19 mouse cellular contexts compared by ENCODE assay signal in the genomic region with DNA sequence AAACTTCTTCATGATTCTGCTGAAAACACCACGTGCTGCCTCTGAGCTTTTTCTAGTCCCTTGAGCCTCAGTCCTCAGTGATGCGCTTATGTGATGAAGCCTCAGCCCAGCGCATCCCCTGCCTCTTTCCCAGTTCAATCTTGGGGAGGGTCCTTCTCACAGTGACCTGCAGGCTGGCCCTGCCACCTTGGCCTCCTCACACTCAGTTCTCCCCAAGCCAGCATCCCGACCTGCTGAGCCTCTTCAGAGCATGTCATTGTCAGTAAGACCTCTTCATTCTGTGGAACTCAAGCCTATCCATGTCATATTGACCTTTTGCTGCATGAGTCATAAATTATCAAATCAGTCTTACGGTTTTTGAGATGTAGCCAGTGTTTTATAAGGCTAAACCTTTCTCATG.
DNase-seq lines count a peak whose midpoint lies in the region; ATAC-seq lines count a peak whose summit lies in the region.
"Had no signal": no experiment of that assay in that cellular context is flagged by ENCODE, and none has a peak within 500 bp of the region (broad histone marks: within the 10 kb centered on the region; RNA-seq: fewer than 3 reads in every experiment).

No protein-coding gene starts in this region.

- H3K4me3 ChIP-seq in intestine, embryonic 14.5 days (ENCODE audit: low read depth, low read length), result no peak overlapping the region
- no peak overlapping the region for H3K4me3 ChIP-seq in intestine, embryonic 15.5 days (replicated peaks)

- no peak overlapping the region for H3K4me2 ChIP-seq in intestine, embryonic 14.5 days (ENCODE audit: low read length)
- H3K4me2 ChIP-seq in intestine, embryonic 15.5 days (replicated peaks), result no peak overlapping the region

- no peaks in the 10 kb centered on the region for H3K4me1 ChIP-seq in intestine, embryonic 14.5 days (replicated peaks; ENCODE audit: control insufficient read depth, insufficient read depth, low read length)
- no peaks in the 10 kb centered on the region for H3K4me1 ChIP-seq in intestine, embryonic 15.5 days (replicated peaks)

- no peaks in the 10 kb centered on the region for H3K27me3 ChIP-seq in intestine, embryonic 14.5 days (replicated peaks; ENCODE audit: control insufficient read depth, insufficient read depth, low read length)
- no peaks in the 10 kb centered on the region for H3K27me3 ChIP-seq in intestine, embryonic 15.5 days (replicated peaks)
- H3K27me3 ChIP-seq: CH12.LX, Patski had no signal

- no peak overlapping the region for H3K9ac ChIP-seq in intestine, embryonic 14.5 days (ENCODE audit: low read length)
- H3K9ac ChIP-seq in intestine, embryonic 15.5 days, result no peak overlapping the region

- ATAC-seq in intestine, embryonic 14.5 days (replicated peaks; ENCODE audit: low FRiP score, low TSS enrichment, low read depth), result no peak
- no peak for ATAC-seq in intestine, embryonic 15.5 days
- ATAC-seq: activated CD4-positive, CD25-positive, alpha-beta regulatory T cell, adult 4 months; CD4-positive, CD25-positive, alpha-beta regulatory T cell, adult 4 months; Patski had no signal

- WGBS in intestine, embryonic 14.5 days, result 79% methylated on average over 5 of the region's 5 CpGs
- 77% methylated on average over 5 of the region's 5 CpGs for WGBS in intestine, embryonic 15.5 days

- DNase-seq in heart, adult 11 months, result peak; percentile 59
- DNase-seq in heart, postnatal 25 days (ENCODE audit: low spot score), result no peak
- DNase-seq in intestine, embryonic 14.5 days (ENCODE audit: low spot score), result peak; percentile 23
- DNase-seq: adrenal gland, adult 2 months; adrenal gland, adult 8-10 months; adrenal gland, postnatal 10 days; adrenal gland, postnatal 14 days; adrenal gland, postnatal 25 days; adrenal gland, postnatal 36 days; B cell, adult 2 months; cerebellum, adult 11 months; cerebellum, adult 11-12 months; cerebellum, adult 18-20 months had no signal

- H3K9me3 ChIP-seq in intestine, embryonic 14.5 days (ENCODE audit: control insufficient read depth, low read length), result no peaks in the 10 kb centered on the region
- H3K9me3 ChIP-seq in intestine, embryonic 15.5 days, result no peaks in the 10 kb centered on the region
- H3K9me3 ChIP-seq: G1E had no signal

- no peak overlapping the region for H3K27ac ChIP-seq in intestine, embryonic 14.5 days (ENCODE audit: low read depth)
- no peak overlapping the region for H3K27ac ChIP-seq in intestine, embryonic 15.5 days

- intact Hi-C loops in heart, postnatal 25 days (cut with DNase I), result no loop called here

- no peaks in the 10 kb centered on the region for H3K36me3 ChIP-seq in intestine, embryonic 14.5 days (ENCODE audit: control insufficient read depth, insufficient read depth, low read length)
- H3K36me3 ChIP-seq in intestine, embryonic 15.5 days, result no peaks in the 10 kb centered on the region
